Mouse (Mus musculus) stomach, adult 2 months (tissue): ENCODE data around the gene Fsip2. TPM values are rescaled to one million over a fixed set of nuclear protein-coding genes. Genes with fewer than 3 reads are reported as not detected.

Experiments used
- polyA plus RNA-seq: library from polyadenylated mRNA; depleted of rRNA; stranded (reverse); fragments of >200 nt; gene quantifications from 2 replicates; pipeline ENCODE4 v1.2.3, GENCODE M21; 2012; rRNA removed

The Fsip2 gene
- polyA plus RNA-seq = not detected in 2 replicates

GRCm38 (mm10) chr2:82943472-82943871, at the start of gene Fsip2:
Fsip2 (plus strand) TSS chr2:82943634.

